Mouse (Mus musculus) CD4-positive, CD25-positive, alpha-beta regulatory T cell (primary cell): Measurements from ENCODE around the gene Masp2. TPM values are rescaled to one million over a fixed set of nuclear protein-coding genes. Genes with fewer than 3 reads are reported as not detected.

Source experiments
- polyA plus RNA-seq: library from polyadenylated mRNA; unstranded; fragments of 100-300 nt; shearing (Covaris generic); gene quantifications from one replicate; pipeline ENCODE4 v1.2.1, GENCODE M21; 2017

The Masp2 gene
- polyA plus RNA-seq, result 0.41 TPM

DNA sequence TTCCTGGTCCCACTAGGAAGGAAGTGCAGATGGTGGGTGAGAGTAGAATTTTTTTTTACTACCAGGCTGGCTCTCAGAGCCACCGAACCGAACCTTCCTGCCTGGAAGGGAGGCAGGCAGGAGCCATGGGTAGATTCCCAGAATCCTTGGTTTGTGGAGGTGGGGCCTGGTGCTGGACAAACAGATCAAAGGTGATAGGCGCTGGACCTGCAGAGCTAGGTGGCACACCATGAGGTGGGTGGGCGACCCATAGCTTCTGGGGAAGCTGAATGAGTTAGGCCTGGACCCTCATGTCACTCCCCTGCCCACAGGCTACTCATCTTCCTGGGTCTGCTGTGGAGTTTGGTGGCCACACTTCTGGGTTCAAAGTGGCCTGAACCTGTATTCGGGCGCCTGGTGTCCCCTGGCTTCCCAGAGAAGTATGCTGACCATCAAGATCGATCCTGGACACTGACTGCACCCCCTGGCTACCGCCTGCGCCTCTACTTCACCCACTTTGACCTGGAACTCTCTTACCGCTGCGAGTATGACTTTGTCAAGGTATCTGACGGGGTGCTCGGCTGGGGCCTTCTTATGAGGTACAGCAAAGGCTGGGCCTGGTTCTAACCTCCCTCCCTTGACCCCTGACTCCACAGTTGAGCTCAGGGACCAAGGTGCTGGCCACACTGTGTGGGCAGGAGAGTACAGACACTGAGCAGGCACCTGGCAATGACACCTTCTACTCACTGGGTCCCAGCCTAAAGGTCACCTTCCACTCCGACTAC lies at the start of gene Masp2:
Gene Masp2 (plus strand): TSS at position 198 of the 764 bp plus-strand sequence.

GRCm38 (mm10) chr4:148558297-148559000 lies 43.9 kb upstream of the Masp2 start, which contains the start of gene Exosc10:
Gene Exosc10, plus strand, starts transcription at chr4:148558429.

GRCm38 (mm10) chr4:148591171-148591630 lies 11.2 kb upstream of the Masp2 start, which contains the start of gene Srm:
Gene Srm, plus strand, starts transcription at chr4:148591503.

DNA sequence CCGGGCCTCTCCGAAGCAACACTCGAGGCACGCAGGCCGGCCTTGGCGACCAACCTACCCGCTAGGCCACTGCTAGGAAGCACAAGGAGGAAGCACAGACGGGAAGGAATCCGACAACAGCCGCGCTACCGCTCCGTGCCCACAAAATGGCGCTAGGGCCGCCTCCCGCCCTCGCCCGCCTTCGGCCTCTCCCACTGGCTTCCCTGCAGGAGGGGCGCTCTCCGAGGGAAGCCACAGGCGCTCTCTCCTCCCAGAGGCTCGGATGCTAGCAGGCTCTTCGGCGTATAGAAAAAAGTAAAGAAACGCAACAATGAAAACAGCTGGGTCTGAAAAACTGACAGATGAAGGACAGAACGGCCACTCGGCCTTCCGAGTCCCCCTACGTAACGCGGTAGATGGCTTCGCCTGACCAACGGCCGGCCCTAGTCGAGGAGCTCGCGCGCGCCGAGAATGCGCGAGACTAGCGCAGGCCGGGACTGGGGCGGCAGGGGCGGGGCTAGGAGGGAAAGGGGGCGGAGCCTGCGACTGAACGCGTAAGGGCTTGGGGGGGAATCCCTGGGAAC lies 24.4 kb downstream of the Masp2 start, which contains the start of gene Tardbp:
Gene Tardbp (minus strand): TSS at position 397 of the 563 bp plus-strand sequence.

GRCm38 (mm10) chr4:148643291-148644156 lies 41.2 kb downstream of the Masp2 start, which contains the start of gene Gm572:
Gene Gm572, plus strand, starts transcription at chr4:148643317.

Other genes with a start within 250 kb of the Masp2 start
- gene Ubiad1, start 157.8 kb upstream of the Masp2 start, polyA plus RNA-seq, result 17.5 TPM
- 19.2 TPM for gene Mtor, start 153.9 kb upstream of the Masp2 start, polyA plus RNA-seq
- 0.26 TPM for gene Angptl7, start 102.1 kb upstream of the Masp2 start, polyA plus RNA-seq
- gene Exosc10, start 44.1 kb upstream of the Masp2 start, polyA plus RNA-seq, result 120 TPM
- 106 TPM for gene Srm, start 11.1 kb upstream of the Masp2 start, polyA plus RNA-seq
- 198 TPM for gene Tardbp, start 24.5 kb downstream of the Masp2 start, polyA plus RNA-seq
- gene Gm572, start 40.8 kb downstream of the Masp2 start, polyA plus RNA-seq, result not detected
- gene Casz1, start 201.9 kb downstream of the Masp2 start, polyA plus RNA-seq, result 3.4 TPM